Mouse (Mus musculus) hindbrain, embryonic 16.5 days (tissue): ENCODE data around the gene Sox5. TPM values are rescaled to one million over a fixed set of nuclear protein-coding genes. Genes with fewer than 3 reads are reported as not detected.
"Not testable (repeated sequence)": the region's sequence is repeated elsewhere in the genome, so short reads cannot be mapped to it uniquely, and the experiment has no call there.

Experiments used
- ATAC-seq: fragments of 200-750 bp; cut with Nextera tagmentation; 2 replicates; pipeline ENCODE4 v1.8.0; 2017; ENCODE audit warnings: moderate TSS enrichment, moderate library complexity
- H3K27ac ChIP-seq: fragments of 300-500 bp; sonication (generic); 2 replicates; pipeline ENCODE4 v1.5.1; 2014; ENCODE audit warnings: low read depth, mild to moderate bottlenecking, control low read depth, low read length, moderate library complexity
- H3K27me3 ChIP-seq: fragments of 300-500 bp; sonication (generic); replicated peaks from 2 replicates; pipeline ENCODE4 v1.6.1; 2014; ENCODE audit warnings: low read length; ENCODE audit not compliant: control insufficient read depth, insufficient read depth
- H3K36me3 ChIP-seq: fragments of 300-500 bp; sonication (generic); 2 replicates; pipeline ENCODE4 v1.6.1; 2014; ENCODE audit warnings: mild to moderate bottlenecking, low read length, moderate library complexity, mixed read lengths; ENCODE audit not compliant: control insufficient read depth, insufficient read depth
- H3K4me1 ChIP-seq: fragments of 300-500 bp; sonication (generic); 2 replicates; pipeline ENCODE4 v1.6.1; 2014; ENCODE audit warnings: low read depth, low read length; ENCODE audit not compliant: control insufficient read depth, insufficient read depth
- H3K4me2 ChIP-seq: fragments of 300-500 bp; sonication (generic); 2 replicates; pipeline ENCODE4 v1.6.1; 2014; ENCODE audit warnings: mild to moderate bottlenecking, low read length, control low read depth, moderate library complexity
- H3K4me3 ChIP-seq: fragments of 300-500 bp; sonication (generic); 2 replicates; pipeline ENCODE4 v1.5.1; 2014; ENCODE audit warnings: mild to moderate bottlenecking, low read length, control low read depth, moderate library complexity
- H3K9ac ChIP-seq: fragments of 300-500 bp; sonication (generic); 2 replicates; pipeline ENCODE4 v1.6.1; 2014; ENCODE audit warnings: low read depth, mild to moderate bottlenecking, control low read depth, low read length, moderate library complexity
- H3K9me3 ChIP-seq: fragments of 300-500 bp; sonication (generic); 2 replicates; pipeline ENCODE4 v1.6.1; 2014; ENCODE audit warnings: mild to moderate bottlenecking, low read length, moderate library complexity; ENCODE audit not compliant: control insufficient read depth
- WGBS: fragments of 180-500 bp; shearing (Covaris S2); extraction: QIAGEN DNeasy Blood & Tissue Kit; methylation state at CpG from one replicate; pipeline ENCODE4 v1.1.7; 2014; 5-methylcytosine and 5-hydroxymethylcytosine counted together
- polyA plus RNA-seq: library from polyadenylated mRNA; unstranded; fragments of >200 nt; fragmentation: Nextera tagmentation; extraction: Ambion mirVana; gene quantifications from 2 replicates; pipeline ENCODE4 v1.2.1, GENCODE M21; 2015

The Sox5 gene
- polyA plus RNA-seq, 1 experiment from 2014 or later: 40.7 TPM

DNA sequence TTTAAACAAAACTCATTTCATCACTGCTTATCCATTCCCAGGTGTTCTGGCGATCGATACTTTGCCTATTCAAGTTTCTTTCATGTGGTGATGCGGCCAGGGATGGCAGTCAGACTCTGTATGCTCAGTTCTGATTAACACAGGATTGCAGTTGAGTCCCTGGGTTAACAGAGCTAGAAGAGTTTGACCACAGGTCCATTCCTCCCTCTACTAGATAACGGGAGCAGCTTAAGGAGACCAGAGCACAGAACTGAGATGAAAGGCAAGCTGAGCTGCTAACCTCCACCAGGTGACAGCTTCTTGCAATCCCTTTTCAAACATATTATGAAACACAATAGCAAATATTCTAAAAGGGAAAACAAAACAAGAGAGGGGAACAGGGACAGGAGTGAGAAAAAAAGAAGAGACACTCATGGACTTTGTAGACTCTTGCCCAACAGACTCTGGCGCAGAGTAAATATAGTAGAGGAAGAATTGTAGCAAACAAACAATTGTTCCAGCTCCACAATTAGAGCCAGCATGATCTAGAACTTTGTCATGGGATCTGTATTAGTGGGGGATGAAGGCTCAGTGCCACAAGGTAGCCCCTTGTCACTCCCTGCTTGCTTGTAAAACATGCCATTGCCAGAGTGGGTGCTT is 580.3 kb downstream of the Sox5 start:
- Histone ChIP-seq H3K4me2 (no peak overlapping the region), H3K36me3 (no peaks in the 10 kb centered on the region), H3K27ac (no peak overlapping the region), H3K4me1 (peaks cover 6% of the 10 kb centered on the region), H3K9ac (no peak overlapping the region), H3K9me3 (no peaks in the 10 kb centered on the region), H3K27me3 (no peaks in the 10 kb centered on the region), H3K4me3 (no peak overlapping the region)
- no peak for ATAC-seq
- WGBS: 90% methylated on average over 5 of the region's 5 CpGs

DNA sequence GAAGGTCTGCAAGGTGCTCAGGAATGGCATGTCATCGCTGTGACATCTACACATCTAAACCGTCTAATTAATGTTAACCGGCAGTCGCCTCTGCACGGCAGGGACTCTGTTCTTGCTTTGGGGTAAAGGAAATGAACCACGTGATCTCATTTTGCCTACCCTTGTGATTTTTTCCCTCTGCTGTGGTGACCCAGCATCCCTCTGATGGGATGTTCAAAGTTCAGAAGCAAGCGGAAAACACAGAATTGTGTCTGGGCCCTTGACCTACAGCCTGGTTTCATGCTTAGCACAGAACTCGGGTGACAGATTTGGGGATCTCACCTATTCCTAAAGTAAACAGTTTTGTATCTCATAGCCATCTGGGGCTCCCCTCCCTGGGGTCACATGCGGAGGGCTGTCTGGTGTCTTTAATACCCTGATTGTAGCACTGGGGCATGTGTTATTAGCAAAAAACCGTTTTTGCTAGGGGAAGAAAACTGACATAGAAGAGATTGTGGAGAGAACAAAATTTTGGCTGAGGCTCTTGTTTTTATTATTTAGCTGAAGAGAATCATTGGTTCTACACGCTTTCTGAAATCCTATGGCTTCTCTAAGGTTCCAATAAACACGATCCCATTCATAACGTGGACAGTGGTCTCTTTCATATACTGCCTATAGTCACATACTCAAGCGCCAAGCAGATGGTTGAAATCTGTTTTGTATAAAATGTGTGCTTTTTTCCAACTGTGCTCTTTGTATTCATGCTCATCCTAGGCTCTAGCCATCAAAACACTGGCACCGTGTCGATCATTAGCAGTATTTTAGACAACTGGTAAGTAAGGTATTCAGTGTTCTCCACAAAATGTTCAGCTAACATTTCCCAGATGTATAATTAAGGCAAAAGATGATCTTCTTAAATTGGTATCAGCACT is 584.3 kb downstream of the Sox5 start:
- no peaks in the 10 kb centered on the region for H3K4me1 ChIP-seq
- H3K4me2 ChIP-seq: no peak overlapping the region
- H3K27ac ChIP-seq: no peak overlapping the region
- H3K4me3 ChIP-seq: no peak overlapping the region
- WGBS: 52% methylated on average over 16 of the region's 16 CpGs
- ATAC-seq: no peak
- no peaks in the 10 kb centered on the region for H3K36me3 ChIP-seq
- no peaks in the 10 kb centered on the region for H3K9me3 ChIP-seq
- no peak overlapping the region for H3K9ac ChIP-seq
- H3K27me3 ChIP-seq: no peaks in the 10 kb centered on the region

DNA sequence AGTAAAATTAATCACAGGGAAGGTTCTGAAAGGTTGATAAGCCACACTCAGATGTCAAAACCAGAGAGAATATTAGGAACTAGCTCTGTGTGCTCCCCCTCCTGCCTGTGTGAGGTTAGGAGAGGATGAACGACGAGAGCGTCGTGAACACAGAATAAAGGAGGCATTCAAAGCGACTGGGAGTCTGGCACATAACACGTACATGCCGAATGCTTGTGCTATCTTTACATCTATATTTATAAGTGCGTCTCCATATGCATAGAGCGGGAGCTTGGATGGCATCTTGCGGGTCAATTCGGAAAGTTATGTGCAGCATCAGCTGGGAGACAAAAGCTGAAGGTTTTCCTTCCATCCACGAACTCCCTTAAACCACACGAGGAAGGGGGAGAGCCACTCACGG is 585.8 kb downstream of the Sox5 start:
- ATAC-seq: no peak
- Histone ChIP-seq H3K36me3 (no peaks in the 10 kb centered on the region), H3K4me1 (no peaks in the 10 kb centered on the region), H3K9ac (no peak overlapping the region), H3K4me3 (no peak overlapping the region), H3K27ac (no peak overlapping the region), H3K27me3 (no peaks in the 10 kb centered on the region), H3K4me2 (no peak overlapping the region), H3K9me3 (no peaks in the 10 kb centered on the region)
- WGBS: 73% methylated on average over 14 of the region's 14 CpGs

DNA sequence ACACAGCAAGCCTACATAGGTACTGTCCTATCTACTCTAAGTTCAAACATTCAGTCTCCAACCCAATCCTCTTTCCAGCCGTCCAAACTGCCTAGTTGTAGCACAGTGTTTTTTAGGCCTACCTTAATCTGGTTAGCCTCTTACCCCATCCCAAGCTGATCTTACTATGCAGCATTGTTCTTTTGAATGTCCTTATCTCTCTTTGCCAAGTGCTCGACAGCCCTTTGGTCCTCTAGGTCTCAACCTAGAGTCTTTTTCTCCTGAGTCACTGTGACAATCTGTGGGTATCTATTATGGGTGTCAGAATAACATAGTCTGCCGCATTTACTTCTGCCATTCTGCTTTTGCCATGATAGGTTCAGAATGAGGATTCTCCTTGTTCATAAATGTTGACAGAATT is 598.7 kb downstream of the Sox5 start:
- H3K9me3 ChIP-seq: no peaks in the 10 kb centered on the region
- 91% methylated on average over 3 of the region's 3 CpGs for WGBS

DNA sequence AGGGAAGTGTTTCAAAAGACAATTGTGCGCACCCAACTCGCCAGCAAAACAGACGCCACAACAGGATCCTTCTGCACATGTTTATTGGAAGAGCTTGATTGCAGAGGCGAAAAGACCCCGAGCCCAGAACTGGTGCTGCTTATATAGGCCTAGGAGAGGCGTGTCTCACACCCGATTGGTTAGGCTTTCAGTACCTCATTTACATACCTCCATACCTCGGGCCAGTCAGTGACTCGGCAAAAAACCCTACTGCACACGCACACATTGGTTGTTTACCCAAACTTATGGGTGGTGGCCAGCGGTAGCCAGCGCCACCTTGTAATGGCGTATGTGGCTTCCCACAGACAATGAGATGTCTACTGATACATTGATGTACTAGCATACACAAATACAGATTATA is 599.3 kb downstream of the Sox5 start:
- ATAC-seq: not testable (repeated sequence)
- WGBS: 97% methylated on average over 13 of the region's 13 CpGs

More for the DNA sequence above, 598.7 kb downstream of the Sox5 start:
- peaks cover 3% of the 10 kb centered on the region; the same call in 1 of the 2 replicates for H3K4me1 ChIP-seq
- H3K36me3 ChIP-seq: no peaks in the 10 kb centered on the region
- no peak overlapping the region for H3K9ac ChIP-seq
- H3K4me2 ChIP-seq: no peak overlapping the region
- no peaks in the 10 kb centered on the region for H3K27me3 ChIP-seq
- no peak overlapping the region for H3K27ac ChIP-seq
- H3K4me3 ChIP-seq: no peak overlapping the region
- ATAC-seq: no peak

DNA sequence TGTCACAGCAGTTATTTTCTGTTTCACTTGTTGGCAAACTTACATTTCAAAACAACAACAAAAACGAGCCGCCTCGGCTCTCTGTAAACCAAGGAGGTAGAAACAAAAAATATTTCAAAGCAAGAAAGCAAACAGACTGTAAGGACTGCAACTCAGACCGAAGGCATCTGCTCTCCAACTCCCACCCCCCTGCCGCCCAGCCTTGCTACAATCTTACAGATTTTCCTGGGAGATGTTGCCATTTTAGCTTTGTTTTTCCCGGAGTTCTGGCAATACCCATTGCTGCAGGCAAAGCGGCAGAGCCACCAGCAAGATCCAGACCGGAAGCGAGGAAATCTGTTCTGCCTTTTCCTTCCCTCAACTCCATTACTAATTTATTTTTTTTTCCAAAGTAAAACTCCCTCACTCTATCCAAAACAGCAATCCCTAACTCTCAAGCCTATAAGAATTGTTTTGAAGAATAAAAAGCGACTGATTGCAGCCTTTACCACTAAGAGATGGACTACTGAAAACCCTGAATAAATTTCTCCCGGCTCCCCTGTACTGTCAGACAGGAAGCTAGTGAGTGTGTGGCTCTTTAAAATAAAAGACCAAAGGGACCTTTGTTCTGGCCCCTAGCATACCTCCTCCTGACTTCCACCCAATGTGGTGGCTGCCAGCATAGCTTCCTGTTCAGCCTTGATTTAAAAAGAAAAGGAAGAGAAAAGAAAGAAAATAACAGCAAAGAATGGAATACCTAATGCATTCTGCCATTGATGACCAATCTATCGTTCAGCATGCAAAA is 600.5 kb downstream of the Sox5 start:
- H3K4me1 ChIP-seq: peaks cover 3% of the 10 kb centered on the region; the same call in 1 of the 2 replicates
- H3K27ac ChIP-seq: peak overlapping the region; percentile 73
- H3K9ac ChIP-seq: peak overlapping the region; percentile 57; the same call in 1 of the 2 replicates
- peak overlapping the region; percentile 51 for H3K4me2 ChIP-seq
- peak; percentile 74; the same call in 1 of the 2 replicates for ATAC-seq
- H3K4me3 ChIP-seq: peak overlapping the region; percentile 32
- H3K36me3 ChIP-seq: no peaks in the 10 kb centered on the region
- H3K9me3 ChIP-seq: no peaks in the 10 kb centered on the region
- 35% methylated on average over 12 of the region's 12 CpGs for WGBS
- H3K27me3 ChIP-seq: no peaks in the 10 kb centered on the region

More for the DNA sequence above, 599.3 kb downstream of the Sox5 start:
- not testable (repeated sequence) for H3K4me2 ChIP-seq, H3K4me1 ChIP-seq, H3K27me3 ChIP-seq, H3K36me3 ChIP-seq, H3K4me3 ChIP-seq, H3K9me3 ChIP-seq, H3K27ac ChIP-seq, H3K9ac ChIP-seq

DNA sequence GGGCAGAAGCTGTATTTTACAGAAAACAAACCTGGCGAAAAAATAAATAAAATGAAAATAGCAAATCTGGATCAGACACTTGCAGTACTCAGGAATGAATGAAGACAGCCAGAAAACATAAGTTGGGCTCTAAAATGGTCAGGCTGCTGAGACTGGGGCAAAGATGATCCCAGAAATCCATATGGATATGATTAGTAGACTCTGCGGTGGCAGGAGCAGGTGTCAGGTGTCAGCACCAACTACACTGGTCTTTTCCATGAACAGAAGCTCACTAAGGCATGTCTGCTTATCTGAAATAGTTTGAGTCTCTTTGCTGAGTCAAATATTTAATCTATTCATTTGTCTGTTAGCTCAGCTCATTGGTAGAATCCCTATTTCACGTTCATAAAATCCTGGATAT is 602.7 kb downstream of the Sox5 start:
- H3K4me3 ChIP-seq: no peak overlapping the region
- no peaks in the 10 kb centered on the region for H3K36me3 ChIP-seq
- no peak overlapping the region for H3K9ac ChIP-seq
- WGBS: 85% methylated on average over 3 of the region's 3 CpGs
- ATAC-seq: no peak
- H3K4me1 ChIP-seq: peaks cover 3% of the 10 kb centered on the region; the same call in 1 of the 2 replicates
- H3K27ac ChIP-seq: no peak overlapping the region
- no peaks in the 10 kb centered on the region for H3K9me3 ChIP-seq
- no peaks in the 10 kb centered on the region for H3K27me3 ChIP-seq
- no peak overlapping the region for H3K4me2 ChIP-seq

DNA sequence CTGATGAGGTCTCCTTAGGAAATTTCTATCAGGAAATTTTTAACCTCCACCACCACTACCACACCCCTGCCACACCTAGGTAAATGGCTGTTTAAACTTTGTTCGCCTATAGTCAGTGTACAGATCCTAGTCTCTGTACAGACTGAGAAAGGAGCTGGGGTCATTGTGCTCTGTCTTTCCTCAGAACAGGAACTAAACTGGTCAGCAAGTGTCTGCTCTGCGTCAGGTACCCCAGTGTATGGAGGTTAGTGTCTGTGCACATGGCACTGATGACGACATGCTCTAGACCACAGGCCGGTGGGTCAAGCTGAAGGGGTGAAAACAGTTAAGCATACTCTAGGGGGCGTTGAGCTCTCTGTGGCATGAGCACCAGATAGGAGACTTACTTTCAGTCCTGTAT is 605.1 kb downstream of the Sox5 start:
- Histone ChIP-seq H3K4me2 (no peak overlapping the region), H3K27me3 (no peaks in the 10 kb centered on the region), H3K36me3 (no peaks in the 10 kb centered on the region), H3K4me1 (peaks cover 3% of the 10 kb centered on the region; the same call in 1 of the 2 replicates), H3K4me3 (no peak overlapping the region), H3K27ac (no peak overlapping the region), H3K9ac (no peak overlapping the region), H3K9me3 (no peaks in the 10 kb centered on the region)
- WGBS: 84% methylated on average over 5 of the region's 5 CpGs
- no peak for ATAC-seq

DNA sequence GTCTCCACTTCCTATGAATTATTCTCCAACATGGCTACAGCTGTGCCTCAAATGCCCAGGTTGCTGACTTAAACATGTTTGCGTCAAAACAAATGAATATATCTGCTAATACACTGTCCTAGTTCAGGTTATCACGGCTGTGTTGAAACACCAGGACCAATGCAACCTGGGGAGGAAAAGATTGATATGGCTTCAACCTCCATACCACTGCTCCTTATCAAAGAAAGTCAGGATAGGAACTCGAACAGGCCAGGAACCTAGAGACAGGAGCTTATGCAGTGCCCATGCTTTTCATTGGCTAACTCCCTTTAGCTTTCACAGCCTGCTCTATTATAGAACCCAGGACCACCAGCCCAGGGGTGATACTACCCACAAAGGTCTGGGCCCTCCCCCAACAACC is 606.2 kb downstream of the Sox5 start:
- ATAC-seq: no peak
- H3K4me3 ChIP-seq: no peak overlapping the region

More for the DNA sequence above, 606.2 kb downstream of the Sox5 start:
- Histone ChIP-seq H3K9me3 (no peaks in the 10 kb centered on the region), H3K27me3 (no peaks in the 10 kb centered on the region), H3K36me3 (no peaks in the 10 kb centered on the region), H3K4me2 (no peak overlapping the region), H3K9ac (no peak overlapping the region), H3K27ac (no peak overlapping the region), H3K4me1 (no peaks in the 10 kb centered on the region)
- 81% methylated on average over 3 of the region's 3 CpGs for WGBS
